Mouse (Mus musculus) megakaryocyte, adult 5-6 weeks (primary cell): ENCODE results near the gene Rgs9bp. TPM values are rescaled to one million over a fixed set of nuclear protein-coding genes. Genes with fewer than 3 reads are reported as not detected.
A peak's percentile ranks its signal among the peaks of the same experiment; 100 is the strongest.

Source experiments
- ATAC-seq: 2 replicates; pipeline ENCODE4 v1.8.0; 2016; ENCODE audit warnings: mild to moderate bottlenecking, inconsistent platforms; ENCODE audit not compliant: poor library complexity, severe bottlenecking
- total RNA-seq, 2 experiments: library from RNA; stranded (forward) in 1 of 2; stranded (reverse) in 1 of 2; fragments of 153-499, 151-499 nt in 1 of 2; fragments of 221-1000, 200-1000 nt in 1 of 2; gene quantifications; 2 replicates each; pipeline versions ENCODE4 v1.2.3 to v1.2.4; 2015 to 2017

Rgs9bp gene
- total RNA-seq (2015) (0.09 TPM in 1 of 2 replicates, not detected in the other), total RNA-seq (2017) (0.04 and 0.11 TPM in 2 replicates)

DNA sequence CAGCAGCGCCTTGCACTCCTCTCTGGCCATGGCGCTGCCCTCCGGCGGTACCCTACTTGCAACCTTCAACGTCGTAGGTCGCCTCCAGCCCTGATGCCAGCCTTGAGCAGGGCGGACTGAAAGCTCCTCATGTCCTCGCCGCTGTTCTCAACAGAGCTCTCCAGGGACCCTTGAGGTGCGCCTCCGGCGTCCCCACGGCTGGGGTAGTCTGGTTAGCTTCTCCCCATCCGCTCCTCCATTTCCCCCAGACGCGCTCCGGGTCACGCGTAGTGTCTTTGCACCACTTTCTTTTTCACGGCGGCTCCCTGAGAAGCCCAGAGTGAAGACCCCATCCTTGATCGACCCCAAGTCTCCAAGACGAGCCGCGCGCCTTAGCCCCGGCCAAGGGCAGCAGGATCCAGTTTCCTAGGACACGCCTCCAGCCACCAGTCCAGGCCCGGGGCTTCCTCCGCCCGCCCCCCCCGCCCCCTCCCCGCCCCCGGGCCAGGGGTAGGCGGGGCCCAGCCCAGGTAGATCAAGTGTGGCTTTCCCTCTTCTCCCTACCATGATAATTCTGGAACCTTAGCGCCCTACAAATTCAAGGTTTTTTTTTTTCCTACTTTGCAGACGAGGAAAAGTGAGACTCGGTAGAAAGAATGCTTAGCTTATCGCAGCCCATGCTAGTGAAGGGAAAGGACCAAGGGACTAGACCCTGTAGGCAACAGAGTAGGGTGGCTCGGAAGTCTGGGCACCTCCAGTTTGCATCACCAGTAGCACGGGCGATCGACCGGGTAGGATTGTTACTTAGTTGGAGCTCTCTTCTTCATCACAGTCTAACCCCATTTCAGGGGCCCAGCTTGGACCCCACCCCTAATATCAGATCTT is at the start of gene Rgs9bp:
Rgs9bp (minus strand) TSS at position 392 of the 864 bp plus-strand sequence.
- ATAC-seq: peak; percentile 29

DNA sequence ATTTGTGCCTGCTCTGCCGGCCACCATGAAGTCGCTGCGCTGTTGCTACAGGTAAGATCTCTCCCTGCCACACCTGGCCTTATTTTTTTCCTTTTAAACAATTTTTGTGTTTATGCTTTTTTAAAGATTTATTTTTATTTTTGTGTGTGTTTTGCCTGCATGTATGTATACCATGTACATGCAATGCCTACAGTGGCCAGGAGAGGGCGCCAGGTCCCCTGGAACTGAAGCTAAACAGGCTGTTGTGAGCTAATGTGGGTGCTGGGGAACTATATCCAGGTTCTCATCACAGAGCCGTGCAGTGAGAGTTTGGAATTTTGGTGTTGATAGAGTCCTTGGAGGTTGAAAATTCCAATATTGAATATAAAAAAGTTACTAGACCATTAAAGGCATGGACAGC is 43.1 kb upstream of the Rgs9bp start:
- ATAC-seq: peak; percentile 56; the same call in 1 of the 2 replicates

DNA sequence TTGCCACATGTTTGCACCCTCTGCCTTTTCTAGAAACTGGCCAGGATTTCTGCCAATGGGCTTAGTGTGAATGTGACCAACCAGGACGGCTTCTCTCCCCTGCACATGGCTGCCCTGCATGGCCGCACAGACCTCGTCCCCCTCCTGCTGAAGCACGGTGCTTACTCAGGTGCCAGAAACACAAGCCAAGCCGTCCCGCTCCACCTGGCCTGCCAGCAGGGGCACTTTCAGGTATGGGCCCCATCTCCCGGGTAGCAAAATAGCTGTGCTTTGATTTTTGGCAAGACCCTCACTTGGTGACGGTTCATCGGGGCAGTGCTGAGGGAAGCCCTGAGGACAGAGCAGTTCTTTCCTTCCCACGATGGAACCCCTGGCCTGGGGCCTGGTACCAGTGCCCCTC is 42.0 kb upstream of the Rgs9bp start:
- ATAC-seq: no peak

DNA sequence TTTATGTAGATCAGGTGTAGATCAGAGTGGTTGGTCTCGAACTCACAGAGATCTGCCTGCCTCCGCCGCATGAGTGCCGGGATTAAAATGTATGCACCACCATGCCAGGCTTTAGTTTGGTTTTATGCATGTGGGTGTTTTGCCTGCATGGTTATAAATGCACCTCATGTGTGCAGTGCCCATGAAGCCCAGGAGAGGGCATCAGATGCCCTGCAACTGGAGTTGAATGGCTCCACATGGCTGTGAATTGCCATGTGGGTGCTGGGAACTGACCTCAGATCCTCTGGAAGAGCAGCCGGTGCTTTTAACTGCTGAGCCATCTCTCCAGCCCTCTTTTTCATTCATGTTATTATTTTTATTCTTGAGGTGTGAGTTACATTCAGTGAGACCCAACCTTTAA is 40.7 kb upstream of the Rgs9bp start:
- no peak for ATAC-seq

DNA sequence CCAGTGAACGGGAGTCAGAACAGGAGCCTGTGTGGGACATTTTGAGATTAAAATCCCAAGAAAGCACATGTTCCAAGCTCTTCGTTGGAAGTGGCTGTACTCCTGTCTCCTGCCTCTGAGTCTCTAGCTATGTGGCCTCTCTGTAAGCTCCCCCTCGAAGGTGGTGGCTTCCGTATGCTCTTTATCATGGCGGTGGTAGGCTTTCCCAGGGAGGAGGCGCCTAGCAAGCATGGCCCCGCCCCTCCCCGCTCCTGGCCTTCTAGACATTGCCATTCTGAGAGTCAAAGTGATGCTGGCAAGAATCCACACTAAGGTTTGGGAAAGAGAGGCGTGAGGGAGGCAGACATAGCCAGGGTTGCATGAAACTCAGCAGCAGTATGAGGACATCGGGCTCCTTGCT is 37.2 kb upstream of the Rgs9bp start:
- ATAC-seq: no peak

DNA sequence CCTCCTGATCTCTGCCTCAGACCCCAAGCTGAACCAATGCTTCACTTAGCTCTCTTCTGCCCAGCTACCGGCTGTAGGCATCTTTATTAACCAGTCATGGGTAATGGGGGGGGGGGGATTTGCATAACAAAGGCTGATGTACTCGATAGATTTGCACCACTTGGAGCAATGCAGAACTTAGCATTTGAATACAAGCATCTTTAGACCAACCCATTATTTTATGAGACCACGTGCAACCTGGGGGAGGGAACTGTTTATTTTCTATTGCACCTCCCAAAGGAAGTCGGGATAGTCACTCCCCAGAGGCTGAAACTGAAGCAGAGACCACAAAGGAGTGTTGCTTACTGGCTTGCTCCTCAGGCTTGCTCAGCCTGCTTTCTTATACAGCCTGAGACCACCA is 32.1 kb upstream of the Rgs9bp start:
- ATAC-seq: no peak

DNA sequence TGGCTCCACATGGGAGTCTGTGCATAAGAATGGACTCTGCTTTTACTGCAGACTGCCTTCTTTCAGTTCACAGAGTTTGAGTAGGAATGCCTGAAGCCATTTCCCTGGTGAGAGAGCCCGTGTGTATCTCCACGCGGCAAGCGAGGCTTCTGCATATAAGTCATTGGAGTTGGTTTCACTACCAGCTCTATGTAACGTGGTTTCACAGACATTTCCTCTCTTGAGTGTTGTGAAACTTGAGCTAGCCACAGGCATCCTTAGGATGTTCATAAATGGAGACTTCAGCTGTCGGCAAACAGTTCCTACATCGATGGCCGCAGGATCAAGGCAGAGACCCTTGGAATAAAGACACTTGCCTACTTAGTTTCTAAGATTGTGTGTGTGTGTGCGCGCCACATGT is 23.9 kb upstream of the Rgs9bp start:
- ATAC-seq: peak; percentile 86

DNA sequence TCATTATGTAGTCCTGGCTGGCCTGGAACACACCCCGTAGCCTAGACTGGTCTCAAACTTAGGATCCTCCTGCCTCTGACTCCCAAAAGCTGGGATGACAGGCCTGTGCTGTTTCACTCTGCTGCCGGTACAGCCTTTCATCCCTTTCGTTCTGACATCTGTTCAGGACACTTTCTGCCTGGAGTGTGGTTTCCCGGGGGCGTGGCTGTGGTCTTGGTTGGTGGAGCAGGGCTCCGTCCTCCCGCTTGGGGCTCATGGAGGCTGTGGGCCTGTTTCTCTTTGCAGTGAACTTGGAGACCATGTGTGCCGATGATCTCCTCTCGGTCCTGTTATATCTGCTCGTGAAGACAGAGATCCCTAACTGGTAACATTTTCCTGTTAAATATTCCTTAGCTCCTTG is 21.4 kb upstream of the Rgs9bp start:
- peak; percentile 49; the same call in 1 of the 2 replicates for ATAC-seq

DNA sequence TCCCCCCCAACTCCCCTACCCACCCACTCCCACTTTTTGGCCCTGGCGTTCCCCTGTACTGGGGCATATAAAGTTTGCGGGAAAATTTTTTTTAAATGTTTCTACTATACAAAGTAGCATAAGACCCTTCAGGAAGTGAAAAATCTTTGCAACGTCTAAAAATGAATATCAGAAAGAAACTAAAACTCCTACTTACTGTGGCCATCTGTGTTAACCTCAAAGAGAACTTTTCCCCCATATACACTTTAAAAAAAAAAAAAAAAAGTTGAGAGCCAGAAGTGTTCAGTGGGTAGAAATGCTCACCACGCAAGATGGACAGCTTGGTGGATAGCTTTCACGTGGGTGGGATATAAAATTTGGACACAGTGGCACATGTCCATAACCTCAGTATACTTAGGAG is 17.4 kb upstream of the Rgs9bp start:
- no peak for ATAC-seq

DNA sequence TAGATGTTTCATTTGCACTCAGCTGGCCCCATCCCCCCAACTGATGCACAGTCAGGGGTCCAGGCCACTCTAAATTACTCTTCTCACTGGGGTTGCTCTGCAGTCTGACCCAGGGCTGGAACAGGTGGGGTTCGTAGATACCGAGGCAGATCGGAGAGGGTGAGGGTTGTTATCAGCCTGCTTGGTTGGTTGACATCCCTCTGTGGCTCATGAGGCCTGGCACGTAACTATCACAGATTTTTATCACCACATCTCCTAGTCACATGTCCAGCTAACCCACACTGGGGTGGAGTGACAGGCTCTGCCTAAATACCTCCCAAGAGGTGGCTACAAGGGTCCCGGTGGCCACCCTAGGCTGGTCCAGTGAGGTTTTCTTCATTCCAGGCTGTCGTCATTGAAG is 15.7 kb upstream of the Rgs9bp start:
- ATAC-seq: peak; percentile 56

DNA sequence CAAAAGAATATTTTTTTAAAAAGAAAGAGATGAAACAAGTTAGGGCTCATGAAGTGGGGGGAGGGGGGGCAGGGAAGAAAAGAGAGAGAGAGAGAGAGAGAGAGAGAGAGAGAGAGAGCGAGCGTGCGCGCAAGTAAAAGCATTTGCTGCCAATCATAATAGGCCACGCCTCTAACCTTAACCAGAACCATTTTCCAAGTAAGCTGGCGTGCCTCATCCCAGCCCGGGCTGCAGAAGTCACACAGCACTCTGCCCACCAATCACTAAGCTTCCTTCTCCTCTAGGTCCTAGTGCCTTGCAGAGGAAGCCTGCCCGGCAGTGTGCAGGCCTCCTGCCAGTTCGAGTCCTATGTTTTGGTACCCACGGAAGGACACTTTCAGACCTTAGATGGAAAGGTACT is 14.6 kb upstream of the Rgs9bp start:
- no peak for ATAC-seq

DNA sequence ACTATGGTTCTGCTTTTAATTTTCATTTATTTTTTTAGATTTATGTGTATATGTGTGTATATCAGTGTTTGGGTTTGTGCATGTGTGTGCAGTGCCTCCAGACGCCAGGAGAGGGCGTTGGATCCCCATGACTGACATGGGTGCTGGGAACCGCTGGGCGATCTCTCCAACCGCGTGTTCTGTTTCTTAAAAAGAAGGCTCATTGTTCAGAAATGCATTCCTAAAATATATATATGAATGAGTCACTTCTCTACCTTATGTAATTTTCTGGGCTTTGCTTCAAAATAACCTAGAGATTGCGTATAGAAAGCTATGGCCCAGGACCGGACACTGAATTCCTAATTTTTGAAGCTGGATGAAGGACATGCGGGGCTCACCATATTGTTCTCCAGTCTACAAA is 14.1 kb upstream of the Rgs9bp start:
- no peak for ATAC-seq

DNA sequence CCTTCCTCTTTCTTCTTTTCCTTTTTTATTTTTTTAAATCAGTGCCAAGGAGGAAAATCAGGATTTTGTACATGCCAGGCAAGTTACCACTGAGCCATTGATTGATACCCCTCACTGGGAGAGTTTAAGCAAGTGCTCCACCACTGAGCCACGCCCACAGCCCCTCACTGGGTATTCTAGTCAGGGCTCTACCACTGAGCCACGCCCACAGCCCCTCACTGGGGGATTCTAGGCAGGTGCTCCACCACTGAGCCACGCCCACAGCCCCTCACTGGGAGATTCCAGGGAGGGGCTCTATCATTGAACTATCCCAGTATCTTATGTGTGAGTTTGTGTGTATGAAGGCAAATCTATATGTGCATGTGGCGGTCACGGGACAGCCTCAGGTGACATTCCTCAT is 8.9 kb upstream of the Rgs9bp start:
- ATAC-seq: no peak

DNA sequence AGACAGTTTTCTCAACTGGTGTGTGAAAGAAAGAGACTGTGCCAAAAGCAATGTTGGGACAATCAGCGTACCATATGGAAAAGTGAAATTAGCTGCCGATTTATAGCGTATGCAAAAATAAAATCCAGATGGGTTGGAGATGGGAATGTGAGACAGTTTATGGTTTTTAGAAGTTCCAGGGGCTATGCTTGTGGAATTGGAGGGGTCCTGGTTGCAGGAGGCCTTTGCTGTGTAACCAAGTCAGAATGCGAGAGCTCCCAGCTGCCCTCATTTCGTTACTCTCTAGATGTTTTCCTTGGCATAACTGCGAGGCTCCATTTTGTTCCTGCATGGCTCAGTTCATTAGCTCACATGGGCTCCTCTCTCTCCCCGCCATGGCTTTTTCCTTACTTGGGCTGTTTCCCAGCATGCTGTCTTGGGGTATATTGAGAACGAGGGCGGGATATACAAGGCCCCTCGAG is 5.4 kb upstream of the Rgs9bp start:
- no peak for ATAC-seq

DNA sequence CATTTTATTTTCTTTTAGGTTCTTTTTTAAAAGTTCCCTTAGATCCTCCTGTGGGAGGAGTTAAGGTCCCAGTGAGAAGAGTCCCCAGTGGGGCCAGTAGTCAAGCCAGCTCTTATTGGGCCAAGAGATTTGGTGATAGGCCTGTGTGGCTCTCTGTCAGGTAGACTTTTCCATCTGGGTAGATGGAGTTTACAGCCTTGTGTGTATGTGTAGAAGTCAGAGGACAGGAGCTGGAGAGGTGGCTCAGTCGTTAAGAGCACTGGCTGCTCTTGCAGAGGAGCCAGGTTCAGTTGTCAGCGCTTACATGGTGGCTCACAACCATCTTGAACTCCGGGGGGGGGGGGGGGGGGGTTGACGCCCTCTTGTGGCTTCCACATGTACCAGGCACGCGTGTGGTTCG is 4.1 kb upstream of the Rgs9bp start:
- no peak for ATAC-seq

DNA sequence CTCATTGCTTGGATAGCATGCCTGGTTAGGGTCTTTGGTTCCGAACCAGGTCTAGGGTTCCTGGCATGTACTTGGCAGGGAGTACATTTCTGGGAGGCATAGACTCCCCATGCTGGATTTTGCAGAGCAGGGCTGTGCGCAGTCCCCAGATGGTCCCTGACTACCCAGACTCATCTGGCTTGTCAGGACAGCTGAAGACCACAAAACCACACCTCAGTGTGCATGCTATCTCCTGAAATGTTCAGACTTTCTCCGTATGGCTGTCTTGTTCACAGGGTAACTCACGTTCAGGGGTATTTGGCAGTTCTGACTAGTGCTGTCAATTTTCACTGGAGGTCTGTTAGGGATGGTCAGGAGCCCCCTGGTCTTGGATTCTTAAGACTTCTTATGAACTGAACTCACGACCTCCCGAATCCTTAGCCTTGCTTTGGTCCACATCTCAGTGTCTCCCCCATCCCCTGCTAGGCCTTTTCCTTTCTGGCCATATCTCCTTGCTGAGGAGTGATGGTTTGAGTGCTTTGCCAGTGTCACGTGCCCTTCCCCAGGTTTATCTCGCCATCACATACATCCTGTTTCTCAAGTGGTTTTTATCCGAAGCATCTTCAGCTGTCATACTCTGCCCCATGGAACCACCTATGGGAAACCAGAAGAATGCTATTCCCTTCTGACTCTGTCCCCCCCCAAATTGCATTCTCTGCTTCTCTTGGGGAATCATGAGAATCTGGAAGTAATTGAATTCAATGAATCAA is 3.5 kb upstream of the Rgs9bp start:
- ATAC-seq: no peak

DNA sequence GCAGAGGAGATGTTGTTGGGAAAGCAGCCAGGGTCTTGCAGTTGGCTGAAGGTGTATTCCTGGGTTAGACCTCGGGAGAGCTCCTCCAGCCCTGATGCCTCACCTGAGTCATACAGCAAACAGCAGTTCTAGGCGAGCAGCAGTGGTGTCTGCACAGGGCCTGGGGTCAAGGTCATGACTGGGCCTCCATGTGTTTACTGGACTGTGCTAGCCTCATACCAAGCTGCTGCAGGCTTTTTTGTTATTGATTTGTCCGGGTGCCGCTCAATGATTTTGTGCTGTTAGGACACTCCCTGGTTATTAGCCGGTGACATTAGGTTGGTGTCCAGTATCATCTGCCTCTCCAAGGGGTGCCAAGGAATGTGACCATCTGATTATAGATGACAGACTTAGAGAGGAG is 2.3 kb upstream of the Rgs9bp start:
- ATAC-seq: no peak

DNA sequence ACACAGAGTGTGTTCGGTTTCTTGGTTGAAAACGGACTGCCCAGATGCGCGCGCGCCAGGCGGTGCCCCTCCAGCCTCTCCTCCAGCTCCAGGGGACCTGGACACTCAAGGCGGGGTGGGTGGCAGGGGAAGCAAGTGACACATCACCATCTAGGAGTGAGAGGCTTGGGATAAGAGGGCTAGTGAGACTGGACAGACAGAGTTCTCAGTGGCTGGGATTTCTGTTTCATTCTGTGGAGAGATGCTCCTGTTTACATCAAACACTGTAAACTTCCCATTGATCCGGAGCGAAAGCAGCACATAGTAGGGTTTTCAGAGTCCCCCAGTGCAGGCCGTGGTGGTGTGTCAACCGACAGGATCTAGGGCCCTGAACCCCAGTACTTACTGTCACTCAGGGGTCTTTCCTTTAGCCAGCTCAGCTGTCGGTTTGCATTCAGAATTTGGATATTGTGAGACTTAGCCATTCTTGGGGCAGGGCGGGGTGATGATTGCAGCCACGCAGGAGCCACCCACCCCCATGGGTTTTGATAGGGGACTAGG is 1.6 kb upstream of the Rgs9bp start:
- ATAC-seq: no peak

DNA sequence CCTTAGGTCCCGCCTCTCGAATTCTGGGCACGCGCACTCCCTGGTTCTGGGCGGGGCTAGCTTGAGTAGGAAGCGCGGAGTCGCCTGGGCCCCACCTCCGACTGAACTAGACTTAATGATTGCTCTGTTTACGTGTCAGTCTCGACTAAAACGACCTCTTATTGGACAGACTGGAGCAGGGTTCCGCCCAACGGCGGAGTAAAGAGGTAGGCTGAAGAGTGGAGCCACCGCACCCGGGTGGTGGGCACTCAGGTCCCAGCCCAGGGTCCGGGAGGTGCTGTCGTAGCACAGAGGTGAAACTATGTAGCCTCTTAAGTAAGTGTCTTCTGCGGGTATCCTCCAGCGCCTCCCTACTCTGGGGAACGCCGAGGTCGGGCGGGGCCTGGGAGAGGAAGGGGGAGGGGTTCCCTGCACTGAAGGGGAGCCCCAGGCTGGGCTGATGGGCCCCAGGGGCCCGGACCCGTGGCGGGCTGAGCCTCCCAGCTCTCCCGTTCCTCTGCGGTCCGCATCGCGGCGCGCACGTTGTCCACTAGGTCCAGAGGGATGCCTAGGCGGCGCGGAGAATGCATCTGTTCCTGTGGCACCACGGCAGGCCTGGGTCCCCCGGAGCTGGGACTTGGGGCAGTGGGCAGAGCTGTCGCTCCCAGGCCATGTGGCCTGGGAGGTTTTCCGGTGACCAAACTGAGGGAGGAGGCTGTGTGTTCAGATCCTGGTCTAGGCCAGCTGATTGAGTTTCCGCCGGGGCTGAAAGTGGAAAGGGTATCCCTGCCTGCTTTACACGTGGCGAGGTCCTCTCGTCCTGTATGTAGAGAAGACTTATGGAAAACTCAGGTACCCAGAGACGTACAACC is 898 bp upstream of the Rgs9bp start, which contains the start of gene Ankrd27:
Ankrd27 (plus strand) TSS at position 190 of the 851 bp plus-strand sequence.
- ATAC-seq: peak; percentile 86

DNA sequence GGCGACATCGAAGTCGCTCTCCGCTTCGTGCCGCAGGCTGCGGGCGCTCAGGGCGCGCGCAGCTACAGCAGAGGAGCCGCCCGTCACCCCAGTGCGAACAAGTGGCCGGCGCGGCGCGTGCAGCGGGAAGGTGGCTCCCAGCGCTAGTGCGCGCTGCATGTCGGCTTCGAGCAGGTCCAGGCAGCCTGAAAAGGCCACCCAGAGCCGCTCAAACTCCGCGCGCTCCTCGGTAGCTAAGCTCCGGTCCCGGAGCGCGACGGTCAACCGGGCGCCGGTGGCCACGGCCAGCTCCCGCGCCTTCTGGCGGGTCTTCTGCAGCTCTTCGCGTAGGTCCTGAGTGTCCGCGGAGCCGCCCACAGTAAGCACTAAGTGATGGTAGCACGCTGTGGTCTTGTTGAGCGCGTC is 594 bp downstream of the Rgs9bp start:
- ATAC-seq: no peak
